Mouse (Mus musculus) embryonic facial prominence, embryonic 11.5 days (tissue): ENCODE results near the gene Capn2. TPM values are rescaled to one million over a fixed set of nuclear protein-coding genes. Genes with fewer than 3 reads are reported as not detected.

Experiments
- ATAC-seq: fragments of 200-750 bp; cut with Nextera tagmentation; replicated peaks from 2 replicates; pipeline ENCODE4 v1.8.0; 2017; ENCODE audit warnings: low read depth; ENCODE audit not compliant: insufficient number of reproducible peaks, low FRiP score, low TSS enrichment
- DNase-seq: peaks from one replicate; pipeline ENCODE4 v3.0.0-alpha.2; 2015; ENCODE audit warnings: low spot score
- H3K27ac ChIP-seq: fragments of 300-500 bp; sonication (generic); replicated peaks from 2 replicates; pipeline ENCODE4 v1.5.1; 2014; ENCODE audit warnings: mild to moderate bottlenecking, low read depth, low read length, control low read depth
- H3K27me3 ChIP-seq: fragments of 300-500 bp; sonication (generic); 2 replicates; pipeline ENCODE4 v1.6.1; 2014; ENCODE audit warnings: mild to moderate bottlenecking, low read length, moderate library complexity, mixed read lengths; ENCODE audit not compliant: control insufficient read depth, insufficient read depth
- H3K36me3 ChIP-seq: fragments of 300-500 bp; sonication (generic); replicated peaks from 2 replicates; pipeline ENCODE4 v1.6.1; 2014; ENCODE audit warnings: low read depth, mild to moderate bottlenecking, low read length, moderate library complexity, mixed read lengths; ENCODE audit not compliant: control insufficient read depth, insufficient read depth
- H3K4me1 ChIP-seq: fragments of 300-500 bp; sonication (generic); 2 replicates; pipeline ENCODE4 v1.6.1; 2014; ENCODE audit warnings: low read length, mixed read lengths; ENCODE audit not compliant: control insufficient read depth, insufficient read depth
- H3K4me2 ChIP-seq: fragments of 300-500 bp; sonication (generic); 2 replicates; pipeline ENCODE4 v1.6.1; 2014; ENCODE audit warnings: low read depth, mild to moderate bottlenecking, control low read depth, low read length, moderate library complexity
- H3K4me3 ChIP-seq: fragments of 300-500 bp; sonication (generic); 2 replicates; pipeline ENCODE4 v1.5.1; 2014; ENCODE audit warnings: low read depth, low read length, control low read depth
- H3K9ac ChIP-seq: fragments of 300-500 bp; sonication (generic); replicated peaks from 2 replicates; pipeline ENCODE4 v1.6.1; 2014; ENCODE audit warnings: mild to moderate bottlenecking, control low read depth, low read length
- H3K9me3 ChIP-seq: fragments of 300-500 bp; sonication (generic); replicated peaks from 2 replicates; pipeline ENCODE4 v1.6.1; 2016; ENCODE audit warnings: mild to moderate bottlenecking, low read length, inconsistent platforms, mixed read lengths; ENCODE audit not compliant: control insufficient read depth
- WGBS: fragments of 180-500 bp; shearing (Covaris S2); extraction: QIAGEN DNeasy Blood & Tissue Kit; methylation state at CpG from one replicate; pipeline ENCODE4 v1.1.7; 2014; 5-methylcytosine and 5-hydroxymethylcytosine counted together
- polyA plus RNA-seq: library from polyadenylated mRNA; unstranded; fragments of >200 nt; fragmentation: Nextera tagmentation; extraction: Ambion mirVana; gene quantifications from 2 replicates; pipeline ENCODE4 v1.2.1, GENCODE M21; 2014

Capn2 gene
- polyA plus RNA-seq, 1 experiment from 2014 or later, result 80.8 TPM

- no peak overlapping the region for H3K9ac ChIP-seq
- no peak for DNase-seq
- ATAC-seq, result no peak
- no peak overlapping the region for H3K4me2 ChIP-seq
- no peaks in the 10 kb centered on the region for H3K4me1 ChIP-seq
- H3K27ac ChIP-seq, result no peak overlapping the region
- H3K9me3 ChIP-seq, result no peaks in the 10 kb centered on the region
- H3K4me3 ChIP-seq, result no peak overlapping the region
- H3K27me3 ChIP-seq, result no peaks in the 10 kb centered on the region
- peaks cover 12% of the 10 kb centered on the region for H3K36me3 ChIP-seq
- WGBS, result 88% methylated on average over 18 of the region's 18 CpGs
Measured at GRCm38 (mm10) chr1:182441791-182442473, 75.5 kb downstream of the Capn2 start.

DNA sequence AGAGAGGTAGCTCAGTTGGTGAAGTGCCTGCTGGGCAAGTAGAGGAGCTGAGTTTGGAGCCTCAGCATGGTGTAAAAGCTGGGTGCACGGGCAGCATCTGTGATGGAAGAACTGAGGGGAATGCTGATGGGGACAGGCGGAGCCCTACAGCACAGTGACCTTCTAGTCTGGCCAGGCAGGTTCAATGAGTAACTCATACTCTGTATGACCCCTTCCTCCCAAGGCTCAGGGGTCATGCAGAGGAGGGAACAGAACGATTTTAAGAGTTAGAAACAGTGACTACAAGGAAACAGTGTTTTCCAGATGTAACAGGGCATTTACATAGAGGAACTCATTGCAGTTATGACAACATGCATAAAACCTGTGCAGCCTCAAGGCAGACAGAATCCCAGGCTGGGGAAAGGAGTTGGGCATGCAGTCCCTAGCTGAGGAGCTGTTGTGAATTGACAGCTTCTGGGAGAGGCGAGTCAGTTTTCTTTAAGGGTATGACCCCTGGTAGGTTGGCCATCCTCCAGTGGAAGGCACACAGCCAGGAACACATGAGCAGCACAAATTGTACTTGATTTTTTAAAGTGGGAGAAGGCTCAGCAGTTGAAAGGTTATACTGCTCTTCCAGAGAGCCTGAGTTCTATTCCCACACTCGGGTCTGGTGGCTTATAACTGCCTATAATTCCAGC is 77.7 kb downstream of the Capn2 start:
- 81% methylated on average over 5 of the region's 5 CpGs for whole genome bisulfite sequencing
- H3K4me1 ChIP-seq, result no peaks in the 10 kb centered on the region
- H3K4me2 ChIP-seq, result no peak overlapping the region
- no peak overlapping the region for H3K27ac ChIP-seq
- no peak overlapping the region for H3K9ac ChIP-seq
- H3K9me3 ChIP-seq, result no peaks in the 10 kb centered on the region
- peaks cover 9% of the 10 kb centered on the region for H3K36me3 ChIP-seq
- DNase-seq (no peak), ATAC-seq (no peak)
- H3K27me3 ChIP-seq, result no peaks in the 10 kb centered on the region
- no peak overlapping the region for H3K4me3 ChIP-seq

GRCm38 (mm10) chr1:182436746-182437145 is 80.7 kb downstream of the Capn2 start:
- Histone ChIP-seq H3K27me3 (no peaks in the 10 kb centered on the region), H3K9me3 (no peaks in the 10 kb centered on the region), H3K4me1 (no peaks in the 10 kb centered on the region), H3K4me2 (no peak overlapping the region), H3K4me3 (no peak overlapping the region), H3K9ac (no peak overlapping the region), H3K27ac (no peak overlapping the region), H3K36me3 (peaks cover 8% of the 10 kb centered on the region)
- WGBS, result 87% methylated on average over 5 of the region's 5 CpGs
- ATAC-seq (no peak), DNase-seq (no peak)

DNA sequence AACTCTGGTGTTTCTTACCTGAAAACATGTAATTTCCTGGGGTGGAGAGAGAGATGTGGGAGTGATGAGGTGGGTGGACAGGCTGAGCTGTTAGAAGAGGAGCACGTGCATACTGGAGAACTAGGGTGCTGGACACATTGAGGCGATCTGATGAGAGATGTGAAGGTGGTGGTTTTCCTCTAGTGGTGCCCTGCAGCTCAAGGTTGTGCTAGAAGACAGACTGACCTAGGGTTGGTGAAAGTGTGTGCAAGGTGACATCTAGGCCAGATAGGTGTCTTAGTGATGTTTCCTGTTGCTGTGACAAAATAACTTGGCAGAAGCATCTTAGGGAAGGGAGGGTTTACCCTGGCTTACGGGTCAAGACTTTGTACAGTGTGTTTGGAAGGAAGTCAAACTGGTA is 85.3 kb downstream of the Capn2 start:
- DNase-seq (no peak), ATAC-seq (no peak)
- H3K4me2 ChIP-seq, result no peak overlapping the region
- H3K4me1 ChIP-seq, result no peaks in the 10 kb centered on the region
- no peaks in the 10 kb centered on the region for H3K27me3 ChIP-seq
- H3K9ac ChIP-seq, result no peak overlapping the region
- H3K4me3 ChIP-seq, result no peak overlapping the region
- WGBS, result 95% methylated on average over 3 of the region's 3 CpGs
- H3K36me3 ChIP-seq, result peaks cover 3% of the 10 kb centered on the region
- H3K9me3 ChIP-seq, result no peaks in the 10 kb centered on the region
- no peak overlapping the region for H3K27ac ChIP-seq

DNA sequence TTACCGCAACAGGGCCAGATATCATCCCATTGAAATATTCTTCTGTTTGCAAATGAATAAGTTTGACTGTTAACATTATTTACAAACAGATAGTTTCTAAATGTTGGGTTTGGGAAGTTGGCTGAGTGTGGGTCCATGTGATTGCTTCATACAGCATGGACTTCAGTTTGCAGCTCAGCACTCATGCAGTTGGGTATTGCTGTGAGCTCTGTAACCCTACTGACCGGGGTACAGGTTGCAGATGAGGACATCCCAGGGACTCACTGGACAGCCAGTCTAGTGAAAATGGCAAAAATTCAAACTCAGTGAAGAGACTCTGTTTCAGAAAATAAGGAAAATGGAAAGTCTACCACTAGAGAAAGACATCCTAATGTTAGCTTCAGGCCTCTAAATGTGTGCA is 86.7 kb downstream of the Capn2 start:
- H3K36me3 ChIP-seq, result no peaks in the 10 kb centered on the region; the same call in none of the 2 replicates
- no peak for DNase-seq
- H3K4me3 ChIP-seq, result no peak overlapping the region
- no peaks in the 10 kb centered on the region for H3K27me3 ChIP-seq
- H3K9me3 ChIP-seq, result no peaks in the 10 kb centered on the region
- WGBS, result 99% methylated on average over 2 of the region's 2 CpGs
- no peak overlapping the region for H3K27ac ChIP-seq
- no peak for ATAC-seq
- H3K9ac ChIP-seq, result no peak overlapping the region
- H3K4me1 ChIP-seq, result no peaks in the 10 kb centered on the region
- H3K4me2 ChIP-seq, result no peak overlapping the region

GRCm38 (mm10) chr1:182429826-182430225 is 87.6 kb downstream of the Capn2 start:
- Histone ChIP-seq H3K4me2 (no peak overlapping the region), H3K9me3 (no peaks in the 10 kb centered on the region), H3K27ac (no peak overlapping the region), H3K9ac (no peak overlapping the region), H3K4me3 (no peak overlapping the region), H3K36me3 (no peaks in the 10 kb centered on the region; the same call in none of the 2 replicates), H3K4me1 (no peaks in the 10 kb centered on the region), H3K27me3 (no peaks in the 10 kb centered on the region)
- ATAC-seq (no peak), DNase-seq (no peak)
- WGBS, result 79% methylated on average over 2 of the region's 3 CpGs

DNA sequence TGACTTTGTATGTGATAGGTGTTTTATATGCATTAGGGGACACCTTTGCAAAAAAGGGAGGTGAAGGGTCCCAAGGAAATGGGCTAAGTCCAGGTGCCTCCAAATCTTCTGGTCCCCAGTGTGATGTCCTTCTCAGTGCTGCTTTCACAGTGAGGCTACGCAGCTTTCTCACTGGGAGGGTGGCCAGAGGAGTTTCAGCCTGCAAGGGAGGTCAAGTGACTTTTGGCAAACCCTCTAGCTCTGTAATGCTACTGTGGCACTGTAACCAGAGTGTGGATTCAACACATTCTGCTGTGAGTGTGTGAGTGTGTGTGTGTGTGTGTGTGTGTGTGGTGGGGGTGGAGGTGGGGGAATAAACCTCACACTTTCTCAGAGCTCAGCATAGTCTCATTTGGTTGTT is 90.0 kb downstream of the Capn2 start:
- 86% methylated on average over 1 of the region's 1 CpGs for WGBS
- ATAC-seq (no peak), DNase-seq (no peak)
- no peaks in the 10 kb centered on the region for H3K27me3 ChIP-seq
- no peaks in the 10 kb centered on the region for H3K9me3 ChIP-seq
- H3K36me3 ChIP-seq, result no peaks in the 10 kb centered on the region; the same call in none of the 2 replicates
- H3K9ac ChIP-seq, result no peak overlapping the region
- H3K4me2 ChIP-seq, result no peak overlapping the region
- H3K27ac ChIP-seq, result no peak overlapping the region
- no peak overlapping the region for H3K4me3 ChIP-seq
- H3K4me1 ChIP-seq, result no peaks in the 10 kb centered on the region

- Histone ChIP-seq H3K27me3 (no peaks in the 10 kb centered on the region), H3K4me2 (no peak overlapping the region), H3K4me1 (no peaks in the 10 kb centered on the region), H3K4me3 (no peak overlapping the region), H3K9ac (no peak overlapping the region), H3K9me3 (no peaks in the 10 kb centered on the region), H3K36me3 (no peaks in the 10 kb centered on the region; the same call in none of the 2 replicates), H3K27ac (no peak overlapping the region)
- DNase-seq (no peak), ATAC-seq (no peak)
- 46% methylated on average over 2 of the region's 2 CpGs for WGBS
Measured at GRCm38 (mm10) chr1:182426444-182426843, 91.0 kb downstream of the Capn2 start.
